Mouse (Mus musculus): ENCODE results near the gene Zbtb16. TPM values are rescaled to one million over a fixed set of nuclear protein-coding genes. Genes with fewer than 3 reads are reported as not detected.

Gene Zbtb16
- total and polyA plus RNA-seq, 3 experiments: 0.34 to 3.0 (median 0.90) TPM

- no peaks in the 10 kb centered on the region for H3K9me3 ChIP-seq (replicated peaks; ENCODE audit: low read length)
Observed at GRCm38 (mm10) chr9:48773710-48774109, 62.3 kb downstream of the Zbtb16 start.

GRCm38 (mm10) chr9:48773130-48773529, 62.9 kb downstream of the Zbtb16 start:
- no peak overlapping the region for H3K27ac ChIP-seq (ENCODE audit: insufficient read depth, low read depth)
- no peak for DNase-seq (ENCODE audit: extremely low read depth)
- dilution Hi-C loops (cut with MboI; ENCODE audit: extremely low pct_ligation_motif_present, extremely low pct_unique_long_range_greater_than_20kb, low sequenced_read_pairs): no loop called here
- no peaks in the 10 kb centered on the region for H3K4me1 ChIP-seq (ENCODE audit: control insufficient read depth in 1 of 2, insufficient read depth in 2 of 2)
- TF ChIP-seq TCF12 (IDR thresholded peaks at IDR 0.05; ENCODE audit: low read depth, low read length) (no peak), EP300 (IDR thresholded peaks at IDR 0.05; ENCODE audit: low read length) (no peak), E2F4 (IDR thresholded peaks at IDR 0.05; ENCODE audit: insufficient replicate concordance, low read depth, low read length) (no peak), NRF1 (IDR thresholded peaks at IDR 0.05; ENCODE audit: low read depth, low read length) (no peak), NELFE (IDR thresholded peaks at IDR 0.05; ENCODE audit: low read depth, low read length) (no peak), GABPA (IDR thresholded peaks at IDR 0.05; ENCODE audit: insufficient replicate concordance, low read depth, low read length) (no peak), RCOR1 (conservative IDR thresholded peaks at IDR 0.05; ENCODE audit: low read depth, low read length) (no peak), SIN3A (IDR thresholded peaks at IDR 0.05; ENCODE audit: low read length) (no peak), CTCF (conservative IDR thresholded peaks at IDR 0.05 in 1 of 2, IDR thresholded peaks at IDR 0.05 in 1 of 2; ENCODE audit: low read depth in 2 of 2, low read length in 2 of 2) (no peak), POLR2AphosphoS2 (IDR thresholded peaks at IDR 0.05; ENCODE audit: low read depth, low read length) (no peak), JUN (IDR thresholded peaks at IDR 0.05; ENCODE audit: insufficient read depth, low read depth, low read length) (no peak), CHD2 (IDR thresholded peaks at IDR 0.05; ENCODE audit: low read length) (no peak), MAX (IDR thresholded peaks at IDR 0.05; ENCODE audit: low read length) (no peak), BHLHE40 (IDR thresholded peaks at IDR 0.05; ENCODE audit: low read depth, low read length) (no peak), JUND (conservative IDR thresholded peaks at IDR 0.05; ENCODE audit: low read depth, low read length) (no peak), IRF4 (IDR thresholded peaks at IDR 0.05; ENCODE audit: low read depth, low read length) (no peak)
- H3K79me2 ChIP-seq (replicated peaks; ENCODE audit: control insufficient read depth, extremely low read depth, insufficient read depth, poor library complexity, severe bottlenecking): no peaks in the 10 kb centered on the region
- no peaks in the 10 kb centered on the region for H3K9me3 ChIP-seq (replicated peaks; ENCODE audit: low read length)
- no peak overlapping the region for H3K4me3 ChIP-seq (replicated peaks in 1 of 3; ENCODE audit: low read depth in 2 of 3, low read length in 2 of 3, poor library complexity in 1 of 3)
- peaks cover 7% of the 10 kb centered on the region in 2 experiments for H3K36me3 ChIP-seq (replicated peaks in 1 of 2; ENCODE audit: control insufficient read depth in 1 of 2, insufficient read depth in 1 of 2, low read length in 1 of 2)
- in situ Hi-C loops (cut with MboI; ENCODE audit: low pct_ligation_motif_present, low pct_unique_long_range_greater_than_20kb, low sequenced_read_pairs): no loop called here
- H3K9ac ChIP-seq (ENCODE audit: insufficient read depth, low read depth): no peak overlapping the region
- H3K27me3 ChIP-seq (replicated peaks): no peaks in the 10 kb centered on the region
- H3K4me2 ChIP-seq (ENCODE audit: insufficient read depth, low read depth, poor library complexity, severe bottlenecking): no peak overlapping the region

More at GRCm38 (mm10) chr9:48773710-48774109, 62.3 kb downstream of the Zbtb16 start:
- no peak overlapping the region for H3K27ac ChIP-seq (ENCODE audit: insufficient read depth, low read depth)
- no peak overlapping the region for H3K4me2 ChIP-seq (ENCODE audit: insufficient read depth, low read depth, poor library complexity, severe bottlenecking)
- H3K4me1 ChIP-seq (ENCODE audit: control insufficient read depth in 1 of 2, insufficient read depth in 2 of 2): no peaks in the 10 kb centered on the region
- H3K27me3 ChIP-seq (replicated peaks): no peaks in the 10 kb centered on the region
- no peak overlapping the region for H3K9ac ChIP-seq (ENCODE audit: insufficient read depth, low read depth)
- no peak overlapping the region for H3K4me3 ChIP-seq (replicated peaks in 1 of 3; ENCODE audit: low read depth in 2 of 3, low read length in 2 of 3, poor library complexity in 1 of 3)
- in situ Hi-C loops (cut with MboI; ENCODE audit: low pct_ligation_motif_present, low pct_unique_long_range_greater_than_20kb, low sequenced_read_pairs) (no loop called here), dilution Hi-C loops (cut with MboI; ENCODE audit: extremely low pct_ligation_motif_present, extremely low pct_unique_long_range_greater_than_20kb, low sequenced_read_pairs) (no loop called here)
- H3K36me3 ChIP-seq (replicated peaks in 1 of 2; ENCODE audit: control insufficient read depth in 1 of 2, insufficient read depth in 1 of 2, low read length in 1 of 2): peaks cover 7% of the 10 kb centered on the region in 2 experiments
- TF ChIP-seq NRF1 (IDR thresholded peaks at IDR 0.05; ENCODE audit: low read depth, low read length) (no peak), PAX5 (IDR thresholded peaks at IDR 0.05; ENCODE audit: low read length) (no peak), MAZ (IDR thresholded peaks at IDR 0.05; ENCODE audit: low read depth, low read length) (no peak), IRF4 (IDR thresholded peaks at IDR 0.05; ENCODE audit: low read depth, low read length) (no peak), ETS1 (conservative IDR thresholded peaks at IDR 0.05; ENCODE audit: low read depth, low read length) (no peak), USF1 (IDR thresholded peaks at IDR 0.05; ENCODE audit: low read depth, low read length) (no peak), POLR2AphosphoS2 (IDR thresholded peaks at IDR 0.05; ENCODE audit: low read depth, low read length) (no peak), MAX (IDR thresholded peaks at IDR 0.05; ENCODE audit: low read length) (no peak), RAD21 (IDR thresholded peaks at IDR 0.05; ENCODE audit: low read depth, low read length) (no peak), ELF1 (IDR thresholded peaks at IDR 0.05; ENCODE audit: low read depth, low read length) (no peak), CHD2 (IDR thresholded peaks at IDR 0.05; ENCODE audit: low read length) (no peak), CTCF (conservative IDR thresholded peaks at IDR 0.05 in 1 of 2, IDR thresholded peaks at IDR 0.05 in 1 of 2; ENCODE audit: low read depth in 2 of 2, low read length in 2 of 2) (no peak), GABPA (IDR thresholded peaks at IDR 0.05; ENCODE audit: insufficient replicate concordance, low read depth, low read length) (no peak), JUN (IDR thresholded peaks at IDR 0.05; ENCODE audit: insufficient read depth, low read depth, low read length) (no peak), HCFC1 (IDR thresholded peaks at IDR 0.05; ENCODE audit: low read depth, low read length) (no peak)
- no peaks in the 10 kb centered on the region for H3K79me2 ChIP-seq (replicated peaks; ENCODE audit: control insufficient read depth, extremely low read depth, insufficient read depth, poor library complexity, severe bottlenecking)
- no peak for DNase-seq (ENCODE audit: extremely low read depth)
